Mouse (Mus musculus) forebrain, embryonic 13.5 days (tissue): ENCODE measurements at regions not wholly inside any gene's neighbourhood (a gene's known extent, or its start where the extent isn't known, plus 50 kb on each side); places are given as distances from the start of the nearest gene placed in this dataset.

ENCODE experiments used
- ATAC-seq: fragments of 200-750 bp; cut with Nextera tagmentation; 2 replicates; pipeline ENCODE4 v1.8.0; 2017
- H3K27ac ChIP-seq: fragments of 300-500 bp; sonication (generic); 2 replicates; pipeline ENCODE4 v1.5.1; 2015; ENCODE audit warnings: inconsistent platforms, mild to moderate bottlenecking, moderate library complexity
- H3K27me3 ChIP-seq: fragments of 300-500 bp; sonication (generic); 2 replicates; pipeline ENCODE4 v1.6.1; 2015; ENCODE audit warnings: mild to moderate bottlenecking, inconsistent platforms
- H3K36me3 ChIP-seq: fragments of 300-500 bp; sonication (generic); 2 replicates; pipeline ENCODE4 v1.6.1; 2015; ENCODE audit warnings: mild to moderate bottlenecking, inconsistent platforms; ENCODE audit not compliant: poor library complexity, severe bottlenecking
- H3K4me1 ChIP-seq: fragments of 300-500 bp; sonication (generic); 2 replicates; pipeline ENCODE4 v1.6.1; 2015; ENCODE audit warnings: inconsistent platforms
- H3K4me2 ChIP-seq: fragments of 300-500 bp; sonication (generic); 2 replicates; pipeline ENCODE4 v1.6.1; 2015; ENCODE audit warnings: inconsistent platforms, mild to moderate bottlenecking, moderate library complexity
- H3K4me3 ChIP-seq: fragments of 300-500 bp; sonication (generic); 2 replicates; pipeline ENCODE4 v1.5.1; 2015; ENCODE audit warnings: mild to moderate bottlenecking, inconsistent platforms
- H3K9ac ChIP-seq: fragments of 300-500 bp; sonication (generic); 2 replicates; pipeline ENCODE4 v1.6.1; 2015; ENCODE audit warnings: mild to moderate bottlenecking, inconsistent platforms
- H3K9me3 ChIP-seq: fragments of 300-500 bp; sonication (generic); replicated peaks from 2 replicates; pipeline ENCODE4 v1.6.1; 2016; ENCODE audit warnings: inconsistent platforms
- WGBS: fragments of 180-500 bp; shearing (Covaris S2); methylation state at CpG from one replicate; pipeline ENCODE4 v1.1.7; 2015; 5-methylcytosine and 5-hydroxymethylcytosine counted together

GRCm38 (mm10) chr5:125843259-125843658 lies 311.7 kb downstream of the Tmem132b start:
- 78% methylated on average over 6 of the region's 6 CpGs for WGBS
- no peak for ATAC-seq
- Histone ChIP-seq H3K4me1 (no peaks in the 10 kb centered on the region), H3K27me3 (no peaks in the 10 kb centered on the region), H3K4me2 (no peak overlapping the region), H3K4me3 (no peak overlapping the region), H3K9me3 (no peaks in the 10 kb centered on the region; the same call in 1 of the 2 replicates), H3K27ac (no peak overlapping the region), H3K36me3 (no peaks in the 10 kb centered on the region), H3K9ac (no peak overlapping the region)

- H3K9me3 ChIP-seq = no peaks in the 10 kb centered on the region; the same call in 1 of the 2 replicates
- no peaks in the 10 kb centered on the region for H3K36me3 ChIP-seq
- no peak overlapping the region for H3K4me3 ChIP-seq
- no peak overlapping the region for H3K9ac ChIP-seq
- no peak for ATAC-seq
- no peak overlapping the region for H3K4me2 ChIP-seq
- H3K4me1 ChIP-seq = no peaks in the 10 kb centered on the region
- H3K27me3 ChIP-seq = no peaks in the 10 kb centered on the region
- 90% methylated on average over 7 of the region's 7 CpGs for WGBS
- no peak overlapping the region for H3K27ac ChIP-seq
Observed at GRCm38 (mm10) chr5:125849722-125850121, 318.1 kb downstream of the Tmem132b start.

- no peaks in the 10 kb centered on the region for H3K9me3 ChIP-seq
- H3K9ac ChIP-seq = no peak overlapping the region
- no peak overlapping the region for H3K27ac ChIP-seq
- WGBS = 71% methylated on average over 9 of the region's 9 CpGs
- H3K27me3 ChIP-seq = no peaks in the 10 kb centered on the region
- no peak overlapping the region for H3K4me2 ChIP-seq
- no peak for ATAC-seq
- no peak overlapping the region for H3K4me3 ChIP-seq
- H3K36me3 ChIP-seq = no peaks in the 10 kb centered on the region
- no peaks in the 10 kb centered on the region for H3K4me1 ChIP-seq
Observed at GRCm38 (mm10) chr5:125876296-125876695, 344.7 kb downstream of the Tmem132b start.

- Histone ChIP-seq H3K4me3 (no peak overlapping the region), H3K36me3 (no peaks in the 10 kb centered on the region), H3K9ac (no peak overlapping the region), H3K9me3 (peaks cover 2% of the 10 kb centered on the region; the same call in 1 of the 2 replicates), H3K4me2 (no peak overlapping the region), H3K27me3 (no peaks in the 10 kb centered on the region), H3K27ac (no peak overlapping the region), H3K4me1 (no peaks in the 10 kb centered on the region)
- 94% methylated on average over 2 of the region's 2 CpGs for WGBS
- no peak for ATAC-seq
Observed at GRCm38 (mm10) chr5:125888840-125889239, 357.3 kb downstream of the Tmem132b start.

- Histone ChIP-seq H3K4me3 (no peak overlapping the region), H3K9me3 (no peaks in the 10 kb centered on the region), H3K9ac (no peak overlapping the region), H3K4me1 (no peaks in the 10 kb centered on the region), H3K36me3 (no peaks in the 10 kb centered on the region), H3K27me3 (no peaks in the 10 kb centered on the region), H3K27ac (no peak overlapping the region), H3K4me2 (no peak overlapping the region)
- WGBS = 91% methylated on average over 6 of the region's 6 CpGs
- ATAC-seq = no peak
Observed at GRCm38 (mm10) chr5:125893864-125894263, 362.3 kb downstream of the Tmem132b start.

GRCm38 (mm10) chr5:125902038-125902437 lies 370.5 kb downstream of the Tmem132b start:
- ATAC-seq = no peak
- Histone ChIP-seq H3K27me3 (no peaks in the 10 kb centered on the region), H3K4me2 (no peak overlapping the region), H3K9me3 (no peaks in the 10 kb centered on the region), H3K36me3 (no peaks in the 10 kb centered on the region), H3K9ac (no peak overlapping the region), H3K4me1 (no peaks in the 10 kb centered on the region), H3K4me3 (no peak overlapping the region), H3K27ac (no peak overlapping the region)
- 76% methylated on average over 4 of the region's 4 CpGs for WGBS

GRCm38 (mm10) chr5:125904426-125904825 lies 372.9 kb downstream of the Tmem132b start:
- Histone ChIP-seq H3K9me3 (peaks cover 4% of the 10 kb centered on the region; the same call in 1 of the 2 replicates), H3K4me2 (no peak overlapping the region), H3K9ac (no peak overlapping the region), H3K4me3 (no peak overlapping the region), H3K4me1 (no peaks in the 10 kb centered on the region), H3K27me3 (no peaks in the 10 kb centered on the region), H3K27ac (no peak overlapping the region), H3K36me3 (no peaks in the 10 kb centered on the region)
- no peak for ATAC-seq
- WGBS = 77% methylated on average over 5 of the region's 5 CpGs

- 91% methylated on average over 4 of the region's 4 CpGs for WGBS
- Histone ChIP-seq H3K9me3 (peaks cover 4% of the 10 kb centered on the region; the same call in 1 of the 2 replicates), H3K4me2 (no peak overlapping the region), H3K27ac (no peak overlapping the region), H3K4me3 (no peak overlapping the region), H3K4me1 (no peaks in the 10 kb centered on the region), H3K36me3 (no peaks in the 10 kb centered on the region), H3K9ac (no peak overlapping the region), H3K27me3 (no peaks in the 10 kb centered on the region)
- ATAC-seq = no peak
Observed at GRCm38 (mm10) chr5:125907332-125907731, 375.8 kb downstream of the Tmem132b start.

GRCm38 (mm10) chr5:125907909-125908308 lies 376.3 kb downstream of the Tmem132b start:
- H3K9me3 ChIP-seq = peaks cover 4% of the 10 kb centered on the region; the same call in 1 of the 2 replicates
- H3K27me3 ChIP-seq = no peaks in the 10 kb centered on the region
- no peak overlapping the region for H3K4me3 ChIP-seq
- H3K4me2 ChIP-seq = no peak overlapping the region
- 95% methylated on average over 5 of the region's 5 CpGs for WGBS
- no peak overlapping the region for H3K27ac ChIP-seq
- H3K9ac ChIP-seq = no peak overlapping the region
- no peaks in the 10 kb centered on the region for H3K36me3 ChIP-seq
- no peaks in the 10 kb centered on the region for H3K4me1 ChIP-seq
- no peak for ATAC-seq

GRCm38 (mm10) chr5:125915857-125916256 lies 384.3 kb downstream of the Tmem132b start:
- no peak overlapping the region for H3K4me2 ChIP-seq
- no peak overlapping the region for H3K9ac ChIP-seq
- H3K36me3 ChIP-seq = no peaks in the 10 kb centered on the region
- ATAC-seq = no peak
- no peaks in the 10 kb centered on the region for H3K9me3 ChIP-seq
- WGBS = 94% methylated on average over 4 of the region's 4 CpGs
- no peaks in the 10 kb centered on the region for H3K27me3 ChIP-seq
- no peak overlapping the region for H3K27ac ChIP-seq
- H3K4me1 ChIP-seq = peaks cover 9% of the 10 kb centered on the region
- H3K4me3 ChIP-seq = no peak overlapping the region

- no peaks in the 10 kb centered on the region for H3K9me3 ChIP-seq
- no peaks in the 10 kb centered on the region for H3K36me3 ChIP-seq
- no peak overlapping the region for H3K4me3 ChIP-seq
- H3K4me1 ChIP-seq = peaks cover 20% of the 10 kb centered on the region
- H3K27ac ChIP-seq = 0 out of 2 replicates have a peak overlapping the region, but pooled peaks have one; percentile 35
- H3K27me3 ChIP-seq = no peaks in the 10 kb centered on the region
- WGBS = 10% methylated on average over 11 of the region's 11 CpGs
- ATAC-seq = peak; percentile 63; the same call in 1 of the 2 replicates
- H3K4me2 ChIP-seq = peak overlapping the region; percentile 24
- H3K9ac ChIP-seq = no peak overlapping the region
Observed at GRCm38 (mm10) chr5:125920965-125921364, 389.4 kb downstream of the Tmem132b start.

- Histone ChIP-seq H3K4me3 (no peak overlapping the region), H3K4me2 (no peak overlapping the region), H3K4me1 (peaks cover 10% of the 10 kb centered on the region), H3K36me3 (no peaks in the 10 kb centered on the region), H3K9me3 (no peaks in the 10 kb centered on the region), H3K27me3 (no peaks in the 10 kb centered on the region), H3K9ac (no peak overlapping the region), H3K27ac (no peak overlapping the region)
- ATAC-seq = no peak
- 67% methylated on average over 7 of the region's 7 CpGs for whole genome bisulfite sequencing
Observed at GRCm38 (mm10) chr5:125925856-125926497, 394.4 kb downstream of the Tmem132b start.

- Histone ChIP-seq H3K36me3 (no peaks in the 10 kb centered on the region), H3K4me1 (no peaks in the 10 kb centered on the region), H3K4me2 (no peak overlapping the region), H3K9ac (no peak overlapping the region), H3K27ac (no peak overlapping the region), H3K9me3 (no peaks in the 10 kb centered on the region), H3K27me3 (no peaks in the 10 kb centered on the region), H3K4me3 (no peak overlapping the region)
- no peak for ATAC-seq
- 77% methylated on average over 4 of the region's 4 CpGs for WGBS
Observed at GRCm38 (mm10) chr5:125931502-125931901, 399.9 kb downstream of the Tmem132b start.
